Mouse (Mus musculus): ENCODE data around the gene Arid1b. TPM values are rescaled to one million over a fixed set of nuclear protein-coding genes. Genes with fewer than 3 reads are reported as not detected.

Arid1b gene
- total and polyA plus RNA-seq, 3 experiments = 11.6 to 49.1 (median 32.4) TPM

GRCm38 (mm10) chr17:5026578-5026977 lies 32.4 kb downstream of the Arid1b start:
- no peak for DNase-seq (ENCODE audit: low spot score)
- ATAC-seq (ENCODE audit: extremely low read depth, insufficient number of reproducible peaks, low FRiP score, poor library complexity, severe bottlenecking) = no peak

GRCm38 (mm10) chr17:5029148-5029547 lies 35.0 kb downstream of the Arid1b start:
- no peak overlapping the region for H3K4me3 ChIP-seq (ENCODE audit: low read depth, low read length)
- H3K27me3 ChIP-seq (ENCODE audit: insufficient read depth, low read length) = no peaks in the 10 kb centered on the region
- no peaks in the 10 kb centered on the region for H3K9me3 ChIP-seq (replicated peaks)
- ATAC-seq (ENCODE audit: extremely low read depth, insufficient number of reproducible peaks, low FRiP score, poor library complexity, severe bottlenecking) (no peak), DNase-seq (ENCODE audit: low spot score) (no peak)
- TF ChIP-seq GATA2 (IDR thresholded peaks at IDR 0.05; ENCODE audit: borderline replicate concordance, low read depth, low read length) = no peak
- no peak for TF ChIP-seq POLR2AphosphoS5 (IDR thresholded peaks at IDR 0.05; ENCODE audit: insufficient replicate concordance, low read depth, low read length)
- no peak for TF ChIP-seq GATA1 (IDR thresholded peaks at IDR 0.05; ENCODE audit: borderline replicate concordance, low read length)
- TF ChIP-seq CTCF (IDR thresholded peaks at IDR 0.05; ENCODE audit: low read depth, low read length) = no peak
- TF ChIP-seq TAL1 (conservative IDR thresholded peaks at IDR 0.05; ENCODE audit: low read depth, low read length) = no peak
- peaks cover 37% of the 10 kb centered on the region for H3K36me3 ChIP-seq (replicated peaks)
- H3K4me1 ChIP-seq (ENCODE audit: insufficient read depth, low read depth, low read length) = peaks cover 10% of the 10 kb centered on the region; the same call in 1 of the 2 replicates

More at GRCm38 (mm10) chr17:5026578-5026977, 32.4 kb downstream of the Arid1b start:
- Histone ChIP-seq H3K36me3 (replicated peaks) (peaks cover 34% of the 10 kb centered on the region), H3K9me3 (replicated peaks) (no peaks in the 10 kb centered on the region), H3K27me3 (ENCODE audit: insufficient read depth, low read length) (no peaks in the 10 kb centered on the region), H3K4me1 (ENCODE audit: insufficient read depth, low read depth, low read length) (peaks cover 15% of the 10 kb centered on the region), H3K4me3 (ENCODE audit: low read depth, low read length) (no peak overlapping the region)
- TF ChIP-seq TAL1 (conservative IDR thresholded peaks at IDR 0.05; ENCODE audit: low read depth, low read length) (no peak), GATA1 (IDR thresholded peaks at IDR 0.05; ENCODE audit: borderline replicate concordance, low read length) (no peak), POLR2AphosphoS5 (IDR thresholded peaks at IDR 0.05; ENCODE audit: insufficient replicate concordance, low read depth, low read length) (no peak), CTCF (IDR thresholded peaks at IDR 0.05; ENCODE audit: low read depth, low read length) (no peak), GATA2 (IDR thresholded peaks at IDR 0.05; ENCODE audit: borderline replicate concordance, low read depth, low read length) (no peak)

GRCm38 (mm10) chr17:5030290-5030689 lies 36.2 kb downstream of the Arid1b start:
- DNase-seq (ENCODE audit: low spot score) (no peak), ATAC-seq (ENCODE audit: extremely low read depth, insufficient number of reproducible peaks, low FRiP score, poor library complexity, severe bottlenecking) (no peak)
- H3K4me3 ChIP-seq (ENCODE audit: low read depth, low read length) = no peak overlapping the region
- H3K9me3 ChIP-seq (replicated peaks) = no peaks in the 10 kb centered on the region
- H3K36me3 ChIP-seq (replicated peaks) = peaks cover 35% of the 10 kb centered on the region
- no peaks in the 10 kb centered on the region for H3K27me3 ChIP-seq (ENCODE audit: insufficient read depth, low read length)
- no peak for TF ChIP-seq GATA2 (IDR thresholded peaks at IDR 0.05; ENCODE audit: borderline replicate concordance, low read depth, low read length)
- TF ChIP-seq GATA1 (IDR thresholded peaks at IDR 0.05; ENCODE audit: borderline replicate concordance, low read length) = no peak
- TF ChIP-seq CTCF (IDR thresholded peaks at IDR 0.05; ENCODE audit: low read depth, low read length) = no peak
- TF ChIP-seq TAL1 (conservative IDR thresholded peaks at IDR 0.05; ENCODE audit: low read depth, low read length) = no peak
- TF ChIP-seq POLR2AphosphoS5 (IDR thresholded peaks at IDR 0.05; ENCODE audit: insufficient replicate concordance, low read depth, low read length) = no peak
- peaks cover 11% of the 10 kb centered on the region; the same call in 1 of the 2 replicates for H3K4me1 ChIP-seq (ENCODE audit: insufficient read depth, low read depth, low read length)

- ATAC-seq (ENCODE audit: extremely low read depth, insufficient number of reproducible peaks, low FRiP score, poor library complexity, severe bottlenecking) = no peak
- Histone ChIP-seq H3K4me1 (ENCODE audit: insufficient read depth, low read depth, low read length) (peaks cover 7% of the 10 kb centered on the region; the same call in 1 of the 2 replicates), H3K27me3 (ENCODE audit: insufficient read depth, low read length) (no peaks in the 10 kb centered on the region), H3K9me3 (replicated peaks) (no peaks in the 10 kb centered on the region), H3K36me3 (replicated peaks) (peaks cover 51% of the 10 kb centered on the region), H3K4me3 (ENCODE audit: low read depth, low read length) (no peak overlapping the region)
- TF ChIP-seq TAL1 (conservative IDR thresholded peaks at IDR 0.05; ENCODE audit: low read depth, low read length) (no peak), CTCF (IDR thresholded peaks at IDR 0.05; ENCODE audit: low read depth, low read length) (no peak), GATA2 (IDR thresholded peaks at IDR 0.05; ENCODE audit: borderline replicate concordance, low read depth, low read length) (no peak), POLR2AphosphoS5 (IDR thresholded peaks at IDR 0.05; ENCODE audit: insufficient replicate concordance, low read depth, low read length) (no peak)
- no peak for DNase-seq (ENCODE audit: low spot score)
Measured at GRCm38 (mm10) chr17:5033346-5033745, 39.2 kb downstream of the Arid1b start.

GRCm38 (mm10) chr17:5034201-5034600 lies 40.1 kb downstream of the Arid1b start:
- DNase-seq (ENCODE audit: low spot score) (no peak), ATAC-seq (ENCODE audit: extremely low read depth, insufficient number of reproducible peaks, low FRiP score, poor library complexity, severe bottlenecking) (no peak)
- H3K9me3 ChIP-seq (replicated peaks) = no peaks in the 10 kb centered on the region
- TF ChIP-seq GATA2 (IDR thresholded peaks at IDR 0.05; ENCODE audit: borderline replicate concordance, low read depth, low read length) (no peak), GATA1 (IDR thresholded peaks at IDR 0.05; ENCODE audit: borderline replicate concordance, low read length) (no peak), TAL1 (conservative IDR thresholded peaks at IDR 0.05; ENCODE audit: low read depth, low read length) (no peak), CTCF (IDR thresholded peaks at IDR 0.05; ENCODE audit: low read depth, low read length) (no peak), POLR2AphosphoS5 (IDR thresholded peaks at IDR 0.05; ENCODE audit: insufficient replicate concordance, low read depth, low read length) (no peak)
- no peak overlapping the region for H3K4me3 ChIP-seq (ENCODE audit: low read depth, low read length)
- H3K36me3 ChIP-seq (replicated peaks) = peaks cover 53% of the 10 kb centered on the region
- H3K27me3 ChIP-seq (ENCODE audit: insufficient read depth, low read length) = no peaks in the 10 kb centered on the region
- H3K4me1 ChIP-seq (ENCODE audit: insufficient read depth, low read depth, low read length) = peaks cover 7% of the 10 kb centered on the region; the same call in 1 of the 2 replicates

GRCm38 (mm10) chr17:5036200-5036835 lies 42.2 kb downstream of the Arid1b start:
- Histone ChIP-seq H3K4me3 (ENCODE audit: low read depth, low read length) (no peak overlapping the region), H3K36me3 (replicated peaks) (peaks cover 64% of the 10 kb centered on the region), H3K9me3 (replicated peaks) (no peaks in the 10 kb centered on the region), H3K4me1 (ENCODE audit: insufficient read depth, low read depth, low read length) (peaks cover 5% of the 10 kb centered on the region; the same call in 1 of the 2 replicates), H3K27me3 (ENCODE audit: insufficient read depth, low read length) (no peaks in the 10 kb centered on the region)
- ATAC-seq (ENCODE audit: extremely low read depth, insufficient number of reproducible peaks, low FRiP score, poor library complexity, severe bottlenecking) (no peak), DNase-seq (ENCODE audit: low spot score) (no peak)
- TF ChIP-seq CTCF (IDR thresholded peaks at IDR 0.05; ENCODE audit: low read depth, low read length) = no peak
- no peak for TF ChIP-seq GATA2 (IDR thresholded peaks at IDR 0.05; ENCODE audit: borderline replicate concordance, low read depth, low read length)
- no peak for TF ChIP-seq GATA1 (IDR thresholded peaks at IDR 0.05; ENCODE audit: borderline replicate concordance, low read length)
- TF ChIP-seq TAL1 (conservative IDR thresholded peaks at IDR 0.05; ENCODE audit: low read depth, low read length) = no peak
- no peak for TF ChIP-seq POLR2AphosphoS5 (IDR thresholded peaks at IDR 0.05; ENCODE audit: insufficient replicate concordance, low read depth, low read length)
